Mouse (Mus musculus) CH12.LX (cell line): ENCODE measurements around the gene Plekha7.

Source experiments
- CTCF ChIP-seq, 2 experiments: IDR thresholded peaks in 1 of 2; conservative IDR thresholded peaks in 1 of 2; 2 replicates each; pipeline ENCODE4 v1.5.1; 2011 to 2012; ENCODE audit warnings: low read depth in 2 of 2, low read length in 2 of 2, improper control_type of control experiment in 1 of 2, inconsistent platforms in 1 of 2, mild to moderate bottlenecking in 1 of 2, moderate library complexity in 1 of 2
- EP300 ChIP-seq: IDR thresholded peaks from 2 replicates; pipeline ENCODE4 v1.6.1; 2011; ENCODE audit warnings: low read length, improper control_type of control experiment
- MAZ ChIP-seq: IDR thresholded peaks from 2 replicates; pipeline ENCODE4 v1.6.1; 2012; ENCODE audit warnings: low read depth, mild to moderate bottlenecking, inconsistent platforms, low read length, improper control_type of control experiment, moderate library complexity

DNA sequence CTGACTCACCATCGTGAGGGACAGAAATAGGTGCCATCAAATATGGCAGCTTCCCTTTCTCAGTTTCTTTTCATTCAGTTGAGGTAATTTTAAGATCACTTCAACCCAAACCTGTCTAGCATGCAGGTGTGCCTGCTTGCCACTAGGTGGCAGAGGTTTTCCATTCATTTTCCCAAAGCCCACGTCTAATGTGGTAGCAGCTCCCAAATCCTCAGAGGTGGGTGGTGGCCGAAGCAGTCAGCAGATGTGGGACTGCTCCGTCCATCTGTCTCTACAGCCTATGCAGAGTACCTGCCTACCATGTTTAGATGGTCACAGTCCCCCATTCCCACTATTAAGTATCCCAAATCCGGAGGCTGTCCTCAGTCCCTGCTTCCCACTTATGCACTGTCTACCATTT, 146.6 kb downstream of the Plekha7 start:
- peak; percentile 85 to 89 for TF ChIP-seq CTCF (conservative IDR thresholded peaks at IDR 0.05 in 1 of 2, IDR thresholded peaks at IDR 0.05 in 1 of 2; ENCODE audit: low read depth in 2 of 2, low read length in 2 of 2)
- no peak for TF ChIP-seq MAZ
- TF ChIP-seq EP300 = no peak
